Mouse (Mus musculus): Measurements from ENCODE around the gene Morn5. TPM values are rescaled to one million over a fixed set of nuclear protein-coding genes. Genes with fewer than 3 reads are reported as not detected.

Gene Morn5
- polyA plus RNA-seq, 1 experiment from 2014 or later = 0.36 TPM

DNA sequence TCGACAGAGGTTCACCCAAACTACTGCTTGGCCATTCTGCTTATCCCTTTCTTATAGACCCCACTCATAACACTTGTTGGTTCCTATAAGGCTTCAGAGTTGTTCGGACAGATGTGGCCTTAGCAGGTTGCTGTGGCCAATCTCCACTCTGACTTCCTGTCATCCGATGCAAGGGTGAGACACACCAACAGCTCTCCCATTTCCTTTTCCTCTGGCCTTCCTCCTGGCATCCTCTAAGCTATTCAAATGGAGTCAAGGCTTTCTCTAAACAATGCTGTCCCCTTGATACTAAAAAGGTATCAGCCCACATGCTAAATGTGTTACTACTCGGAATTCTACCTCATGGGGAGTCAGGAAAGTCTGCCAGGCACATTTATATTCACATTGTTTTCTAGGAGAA is 78.7 kb downstream of the Morn5 start:
- 82% methylated on average over 4 of the region's 4 CpGs for WGBS
- Histone ChIP-seq H3K36me3 (peaks cover 82% of the 10 kb centered on the region), H3K4me3 (no peak overlapping the region), H3K9me3 (no peaks in the 10 kb centered on the region), H3K27me3 (no peaks in the 10 kb centered on the region), H3K9ac (no peak overlapping the region), H3K4me2 (replicated peaks) (no peak overlapping the region), H3K4me1 (no peaks in the 10 kb centered on the region), H3K27ac (no peak overlapping the region)
- ATAC-seq (ENCODE audit: low FRiP score, low read depth) = no peak

DNA sequence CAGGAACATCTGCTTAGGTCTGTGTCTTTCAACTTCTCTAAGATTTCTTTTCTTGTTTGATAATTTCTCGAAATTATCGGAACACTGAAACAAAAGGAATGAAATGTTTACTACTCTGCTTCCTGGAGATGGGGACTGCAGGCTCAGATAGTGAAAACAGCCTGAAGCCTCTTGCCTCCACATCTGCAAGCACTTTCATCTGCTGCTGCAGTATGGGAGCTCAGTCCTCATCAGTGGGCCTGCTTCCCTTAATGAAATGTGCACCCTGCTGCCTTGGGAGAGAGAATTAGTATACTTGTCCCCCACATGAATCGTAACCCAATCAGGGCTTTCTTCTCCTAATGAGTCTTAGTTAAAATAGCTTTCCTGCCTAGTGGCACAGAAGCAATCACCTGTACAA is 79.8 kb downstream of the Morn5 start:
- Histone ChIP-seq H3K9me3 (no peaks in the 10 kb centered on the region), H3K4me1 (no peaks in the 10 kb centered on the region), H3K4me2 (replicated peaks) (no peak overlapping the region), H3K27me3 (no peaks in the 10 kb centered on the region), H3K4me3 (no peak overlapping the region), H3K9ac (no peak overlapping the region), H3K27ac (no peak overlapping the region), H3K36me3 (peaks cover 82% of the 10 kb centered on the region)
- no peak for ATAC-seq (ENCODE audit: low FRiP score, low read depth)
- 67% methylated on average over 3 of the region's 3 CpGs for WGBS

Other genes with a start within 250 kb of the Morn5 start
- gene Ttll11, start 69.5 kb upstream of the Morn5 start, polyA plus RNA-seq (2015; fragmentation: Nextera tagmentation; extraction: Ambion mirVana) = 0.85 and 1.0 TPM in 2 replicates
- 200 and 208 TPM in 2 replicates for gene Ndufa8, start 52 bp upstream of the Morn5 start, polyA plus RNA-seq (2015; fragmentation: Nextera tagmentation; extraction: Ambion mirVana)
- 0.92 and 1.1 TPM in 2 replicates for gene Lhx6, start 56.0 kb downstream of the Morn5 start, polyA plus RNA-seq (2015; fragmentation: Nextera tagmentation; extraction: Ambion mirVana)
- gene Mrrf, start 86.9 kb downstream of the Morn5 start, polyA plus RNA-seq (2015; fragmentation: Nextera tagmentation; extraction: Ambion mirVana) = 23.8 and 31.3 TPM in 2 replicates
- 85.9 and 94.2 TPM in 2 replicates for gene Rbm18, start 87.3 kb downstream of the Morn5 start, polyA plus RNA-seq (2015; fragmentation: Nextera tagmentation; extraction: Ambion mirVana)
- gene Ptgs1, start 181.0 kb downstream of the Morn5 start, polyA plus RNA-seq (2015; fragmentation: Nextera tagmentation; extraction: Ambion mirVana) = 8.7 and 9.1 TPM in 2 replicates

Data from limb, embryonic 13.5 days (tissue).